Mouse (Mus musculus) liver, adult 2 months (tissue): ENCODE results near the gene Kcne2. TPM values are rescaled to one million over a fixed set of nuclear protein-coding genes. Genes with fewer than 3 reads are reported as not detected.

Source experiments
- DNase-seq: peaks from one replicate; pipeline ENCODE4 v3.0.0-alpha.2; 2011; ENCODE audit warnings: low read depth, low spot score; ENCODE audit errors: extremely low read depth
- H3K27ac ChIP-seq: fragments of 200-500 bp; replicated peaks from 2 replicates; pipeline ENCODE4 v1.5.1; 2012; ENCODE audit warnings: low read depth, mild to moderate bottlenecking, control low read depth, inconsistent platforms, low read length; ENCODE audit not compliant: insufficient read depth
- H3K27me3 ChIP-seq: fragments of 200-500 bp; 2 replicates; pipeline ENCODE4 v1.6.1; 2012; ENCODE audit warnings: mild to moderate bottlenecking, moderate library complexity, low read length, inconsistent platforms; ENCODE audit not compliant: control insufficient read depth, insufficient read depth
- H3K36me3 ChIP-seq: fragments of 200-500 bp; 2 replicates; pipeline ENCODE4 v1.6.1; 2012; ENCODE audit warnings: low read length, inconsistent platforms; ENCODE audit not compliant: control insufficient read depth, insufficient read depth
- H3K4me1 ChIP-seq: fragments of 200-500 bp; 2 replicates; pipeline ENCODE4 v1.6.1; 2011; ENCODE audit warnings: low read length; ENCODE audit not compliant: control insufficient read depth, insufficient read depth
- H3K4me3 ChIP-seq: fragments of 200-500 bp; 2 replicates; pipeline ENCODE4 v1.5.1; 2011; ENCODE audit warnings: low read depth, mild to moderate bottlenecking, control low read depth, low read length, moderate library complexity; ENCODE audit not compliant: insufficient read depth
- H3K79me2 ChIP-seq: fragments of 200-500 bp; 2 replicates; pipeline ENCODE4 v1.6.1; 2012; ENCODE audit warnings: inconsistent platforms, mild to moderate bottlenecking, low read length, moderate library complexity; ENCODE audit not compliant: control insufficient read depth, insufficient read depth
- H3K9ac ChIP-seq: fragments of 200-500 bp; 2 replicates; pipeline ENCODE4 v1.6.1; 2012; ENCODE audit warnings: low read depth, mild to moderate bottlenecking, control low read depth, inconsistent platforms, low read length
- CTCF ChIP-seq: fragments of 200-500 bp; IDR thresholded peaks from 2 replicates; pipeline ENCODE4 v1.5.1; 2011; ENCODE audit warnings: low read depth, low read length, control low read depth
- POLR2A ChIP-seq: fragments of 200-500 bp; IDR thresholded peaks from 2 replicates; pipeline ENCODE4 v1.6.1; 2011; ENCODE audit warnings: low read length, control low read depth; ENCODE audit not compliant: insufficient read depth; ENCODE audit errors: extremely low read depth
- WGBS: fragments of 180-500 bp; shearing (Covaris S2); methylation state at CpG from one replicate; pipeline ENCODE4 v1.1.7; 2018; 5-methylcytosine and 5-hydroxymethylcytosine counted together
- polyA plus RNA-seq: library from polyadenylated mRNA; depleted of rRNA; stranded (reverse); fragments of >200 nt; gene quantifications from 2 replicates; pipeline ENCODE4 v1.2.3, GENCODE M21; 2012; rRNA removed
- total RNA-seq: library from RNA; depleted of rRNA; stranded (reverse); fragments of >200 nt; gene quantifications from 2 replicates; pipeline ENCODE4 v1.2.3, GENCODE M21; 2014; rRNA removed

Kcne2 gene
- total and polyA plus RNA-seq, 2 experiments = not detected

- Histone ChIP-seq H3K79me2 (no peaks in the 10 kb centered on the region), H3K4me1 (no peaks in the 10 kb centered on the region), H3K9ac (peak overlapping the region; percentile 16; the same call in 1 of the 2 replicates), H3K4me3 (peak overlapping the region; percentile 27), H3K27me3 (no peaks in the 10 kb centered on the region), H3K27ac (no peak overlapping the region), H3K36me3 (no peaks in the 10 kb centered on the region)
- 26% methylated on average over 27 of the region's 27 CpGs for WGBS
- DNase-seq = peak; percentile 41
- TF ChIP-seq CTCF (peak; percentile 68; the same call in 1 of the 2 replicates), POLR2A (no peak)
Observed at GRCm38 (mm10) chr16:92340612-92341511, 48.7 kb downstream of the Kcne2 start.

GRCm38 (mm10) chr16:92345177-92345576, 53.0 kb downstream of the Kcne2 start:
- H3K27me3 ChIP-seq = no peaks in the 10 kb centered on the region
- 56% methylated on average over 11 of the region's 11 CpGs for WGBS
- DNase-seq = peak; percentile 26
- no peaks in the 10 kb centered on the region for H3K4me1 ChIP-seq
- no peak overlapping the region for H3K9ac ChIP-seq
- no peaks in the 10 kb centered on the region for H3K36me3 ChIP-seq
- H3K4me3 ChIP-seq = no peak overlapping the region
- TF ChIP-seq POLR2A (no peak), CTCF (no peak)
- H3K27ac ChIP-seq = no peak overlapping the region
- H3K79me2 ChIP-seq = no peaks in the 10 kb centered on the region

- no peak overlapping the region for H3K4me3 ChIP-seq
- H3K79me2 ChIP-seq = no peaks in the 10 kb centered on the region
- no peak for DNase-seq
- H3K27me3 ChIP-seq = no peaks in the 10 kb centered on the region
- no peak overlapping the region for H3K27ac ChIP-seq
- no peak overlapping the region for H3K9ac ChIP-seq
- 89% methylated on average over 13 of the region's 13 CpGs for WGBS
- no peaks in the 10 kb centered on the region for H3K4me1 ChIP-seq
- no peaks in the 10 kb centered on the region for H3K36me3 ChIP-seq
- TF ChIP-seq CTCF (no peak), POLR2A (no peak)
Observed at GRCm38 (mm10) chr16:92346297-92346916, 54.2 kb downstream of the Kcne2 start.

Other genes starting within 250 kb of the Kcne2 start
- gene Mrps6, start 234.1 kb upstream of the Kcne2 start, total RNA-seq = 6.1 and 9.5 TPM in 2 replicates
- gene Mrps6, start 234.1 kb upstream of the Kcne2 start, polyA plus RNA-seq = 11.6 and 11.7 TPM in 2 replicates
- not detected in 2 replicates for gene Gm49711, start 234.1 kb upstream of the Kcne2 start, total RNA-seq
- not detected in 2 replicates for gene Gm49711, start 234.1 kb upstream of the Kcne2 start, polyA plus RNA-seq
- gene Slc5a3, start 234.1 kb upstream of the Kcne2 start, total RNA-seq = 3.8 and 5.2 TPM in 2 replicates
- gene Slc5a3, start 234.1 kb upstream of the Kcne2 start, polyA plus RNA-seq = 0.42 and 0.53 TPM in 2 replicates
- 17.4 and 22.3 TPM in 2 replicates for gene Smim11, start 8.9 kb downstream of the Kcne2 start, total RNA-seq
- gene Smim11, start 8.9 kb downstream of the Kcne2 start, polyA plus RNA-seq = 13.6 and 19.2 TPM in 2 replicates
- gene Fam243, start 29.1 kb downstream of the Kcne2 start, total RNA-seq = not detected in 2 replicates
- not detected in 2 replicates for gene Fam243, start 29.1 kb downstream of the Kcne2 start, polyA plus RNA-seq
- gene Kcne1, start 67.1 kb downstream of the Kcne2 start, total RNA-seq = not detected in 2 replicates
- not detected in 2 replicates for gene Kcne1, start 67.1 kb downstream of the Kcne2 start, polyA plus RNA-seq
- gene Rcan1, start 178.5 kb downstream of the Kcne2 start, total RNA-seq = 12.8 and 14.0 TPM in 2 replicates
- gene Rcan1, start 178.5 kb downstream of the Kcne2 start, polyA plus RNA-seq = 7.8 and 8.2 TPM in 2 replicates
- gene Clic6, start 193.3 kb downstream of the Kcne2 start, total RNA-seq = 0.09 and 0.13 TPM in 2 replicates
- gene Clic6, start 193.3 kb downstream of the Kcne2 start, polyA plus RNA-seq = 0.04 and 0.06 TPM in 2 replicates